Mouse (Mus musculus) limb, embryonic 10.5 days (tissue): Measurements from ENCODE around the gene Arhgef1. TPM values are rescaled to one million over a fixed set of nuclear protein-coding genes. Genes with fewer than 3 reads are reported as not detected.
"Not testable (repeated sequence)": the region's sequence is repeated elsewhere in the genome, so short reads cannot be mapped to it uniquely, and the experiment has no call there.

Experiments
- DNase-seq: peaks from one replicate; pipeline ENCODE4 v3.0.0-alpha.2; 2017; ENCODE audit warnings: low spot score
- H3K27ac ChIP-seq: fragments of 300-500 bp; sonication (generic); 2 replicates; pipeline ENCODE4 v1.5.1; 2016; ENCODE audit warnings: mild to moderate bottlenecking
- H3K27me3 ChIP-seq: fragments of 300-500 bp; sonication (generic); 2 replicates; pipeline ENCODE4 v1.6.1; 2016; ENCODE audit warnings: low read depth, mild to moderate bottlenecking; ENCODE audit not compliant: poor library complexity, severe bottlenecking
- H3K36me3 ChIP-seq: fragments of 300-500 bp; sonication (generic); 2 replicates; pipeline ENCODE4 v1.6.1; 2016; ENCODE audit warnings: mild to moderate bottlenecking, moderate library complexity
- H3K4me1 ChIP-seq: fragments of 300-500 bp; sonication (generic); 2 replicates; pipeline ENCODE4 v1.6.1; 2016
- H3K4me3 ChIP-seq: fragments of 300-500 bp; sonication (generic); 2 replicates; pipeline ENCODE4 v1.5.1; 2016; ENCODE audit warnings: mild to moderate bottlenecking, moderate library complexity
- H3K9me3 ChIP-seq: fragments of 300-500 bp; sonication (generic); replicated peaks from 2 replicates; pipeline ENCODE4 v1.6.1; 2016; ENCODE audit warnings: mild to moderate bottlenecking
- WGBS: fragments of 180-500 bp; shearing (Covaris S2); methylation state at CpG from one replicate; pipeline ENCODE4 v1.1.7; 2016; 5-methylcytosine and 5-hydroxymethylcytosine counted together
- polyA plus RNA-seq: library from polyadenylated mRNA; unstranded; fragments of >200 nt; fragmentation: Nextera tagmentation; extraction: Ambion mirVana; gene quantifications from 2 replicates; pipeline ENCODE4 v1.2.1, GENCODE M21; 2016

Gene Arhgef1
- polyA plus RNA-seq, 1 experiment from 2014 or later = 100 TPM

DNA sequence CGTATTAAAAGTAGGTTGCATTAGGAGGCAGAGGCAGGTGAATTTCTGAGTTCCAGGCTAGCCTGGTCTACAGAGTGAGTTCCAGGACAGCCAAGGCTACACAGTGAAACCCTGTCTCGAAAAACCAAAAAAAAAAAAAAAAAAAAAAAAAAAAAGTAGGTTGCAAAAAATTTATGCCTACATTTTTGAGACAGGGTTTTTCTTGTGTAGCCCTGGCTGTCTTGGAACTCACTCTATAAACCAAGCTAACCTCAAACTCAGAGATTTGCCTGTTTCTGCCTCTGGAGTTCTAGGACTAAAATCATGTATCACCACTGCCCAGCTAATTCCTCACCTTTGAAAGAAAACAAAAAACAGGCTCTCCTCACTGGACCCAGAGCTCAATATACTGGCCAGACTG is 7.0 kb upstream of the Arhgef1 start:
- 93% methylated on average over 2 of the region's 2 CpGs for WGBS
- not testable (repeated sequence) for H3K36me3 ChIP-seq, H3K9me3 ChIP-seq, H3K27me3 ChIP-seq, H3K27ac ChIP-seq, DNase-seq, H3K4me3 ChIP-seq, H3K4me1 ChIP-seq

DNA sequence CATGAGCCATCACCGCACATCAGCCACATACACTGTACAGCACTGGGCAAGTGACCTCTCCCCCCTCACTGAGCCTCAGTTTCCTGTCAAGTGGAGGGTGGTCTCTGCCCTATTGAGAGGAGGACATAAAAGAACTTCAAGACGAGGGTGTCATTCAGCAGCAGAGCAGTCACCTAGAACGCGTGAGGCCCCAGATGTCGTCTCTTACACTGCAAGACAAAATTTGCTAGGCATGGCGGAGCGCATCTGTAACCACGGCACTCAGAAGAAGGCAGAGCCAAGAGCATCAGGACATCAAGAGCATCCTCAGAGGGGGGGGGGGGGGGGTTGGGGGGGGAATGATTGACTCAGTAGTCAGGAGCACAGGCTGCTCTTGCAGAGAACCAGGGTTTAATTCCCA is 6.4 kb upstream of the Arhgef1 start:
- Histone ChIP-seq H3K4me1 (peaks cover 7% of the 10 kb centered on the region; the same call in 1 of the 2 replicates), H3K9me3 (no peaks in the 10 kb centered on the region), H3K4me3 (no peak overlapping the region), H3K27me3 (no peaks in the 10 kb centered on the region), H3K36me3 (peaks cover 2% of the 10 kb centered on the region), H3K27ac (no peak overlapping the region)
- no peak for DNase-seq
- WGBS = 84% methylated on average over 8 of the region's 8 CpGs

DNA sequence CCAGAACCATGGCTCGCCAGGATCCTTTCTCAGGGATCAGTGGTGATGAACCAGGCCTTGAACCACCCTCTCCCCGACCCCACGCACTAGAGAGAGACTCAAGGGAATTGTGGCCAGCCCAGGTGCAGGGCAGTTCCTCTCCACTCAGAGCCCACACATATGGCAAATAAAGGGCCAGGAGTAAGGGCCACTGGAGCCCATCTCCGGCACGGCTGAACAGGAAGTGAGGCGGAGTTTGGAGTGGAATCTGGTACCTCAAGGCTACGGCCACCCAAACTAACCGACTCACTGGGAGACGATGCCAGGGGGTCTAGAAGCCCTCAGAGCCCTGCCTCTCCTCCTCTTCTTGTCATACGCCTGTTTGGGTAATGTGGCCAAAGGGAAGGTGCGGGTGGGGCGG is 5.5 kb upstream of the Arhgef1 start, which contains the start of gene Cd79a:
Gene Cd79a (plus strand): TSS at position 158 of the 400 bp plus-strand sequence.
- no peaks in the 10 kb centered on the region for H3K9me3 ChIP-seq
- H3K27ac ChIP-seq = peak within 1 kb of the TSS; percentile 46
- no peak within 1 kb of the TSS for H3K4me3 ChIP-seq
- DNase-seq = no peak
- H3K27me3 ChIP-seq = no peaks in the 10 kb centered on the region
- H3K4me1 ChIP-seq = peaks cover 13% of the 10 kb centered on the region
- WGBS = 67% methylated on average over 12 of the region's 12 CpGs
- H3K36me3 ChIP-seq = no peaks in the 10 kb centered on the region

GRCm38 (mm10) chr7:24897959-24898358 is 4.8 kb upstream of the Arhgef1 start:
- no peak overlapping the region for H3K4me3 ChIP-seq
- no peaks in the 10 kb centered on the region for H3K36me3 ChIP-seq
- 91% methylated on average over 5 of the region's 5 CpGs for WGBS
- no peak for DNase-seq
- H3K27me3 ChIP-seq = no peaks in the 10 kb centered on the region
- no peak overlapping the region for H3K27ac ChIP-seq
- H3K4me1 ChIP-seq = peaks cover 20% of the 10 kb centered on the region
- H3K9me3 ChIP-seq = no peaks in the 10 kb centered on the region

GRCm38 (mm10) chr7:24901114-24901513 is 1.6 kb upstream of the Arhgef1 start:
- no peak overlapping the region for H3K4me3 ChIP-seq
- H3K9me3 ChIP-seq = no peaks in the 10 kb centered on the region
- peaks cover 43% of the 10 kb centered on the region for H3K4me1 ChIP-seq
- 80% methylated on average over 6 of the region's 6 CpGs for WGBS
- no peaks in the 10 kb centered on the region for H3K27me3 ChIP-seq
- no peak overlapping the region for H3K27ac ChIP-seq
- H3K36me3 ChIP-seq = no peaks in the 10 kb centered on the region
- DNase-seq = no peak

GRCm38 (mm10) chr7:24901842-24902241 is 870 bp upstream of the Arhgef1 start:
- Histone ChIP-seq H3K27me3 (no peaks in the 10 kb centered on the region), H3K27ac (peak overlapping the region; percentile 89), H3K4me3 (peak overlapping the region; percentile 80), H3K4me1 (peaks cover 51% of the 10 kb centered on the region), H3K36me3 (no peaks in the 10 kb centered on the region), H3K9me3 (no peaks in the 10 kb centered on the region)
- WGBS = 71% methylated on average over 1 of the region's 1 CpGs
- no peak for DNase-seq

GRCm38 (mm10) chr7:24902264-24902629 is 465 bp upstream of the Arhgef1 start:
- Histone ChIP-seq H3K36me3 (no peaks in the 10 kb centered on the region), H3K9me3 (no peaks in the 10 kb centered on the region), H3K4me1 (peaks cover 52% of the 10 kb centered on the region), H3K27me3 (no peaks in the 10 kb centered on the region), H3K27ac (peak overlapping the region; percentile 89), H3K4me3 (peak overlapping the region; percentile 80)
- no peak for DNase-seq
- 49% methylated on average over 2 of the region's 2 CpGs for WGBS

- 48% methylated on average over 10 of the region's 10 CpGs for WGBS
- DNase-seq = no peak
- Histone ChIP-seq H3K4me1 (peaks cover 56% of the 10 kb centered on the region), H3K27me3 (no peaks in the 10 kb centered on the region), H3K27ac (0 out of 2 replicates have a peak overlapping the region, but pooled peaks have one; percentile 89), H3K4me3 (peak overlapping the region; percentile 80), H3K9me3 (no peaks in the 10 kb centered on the region), H3K36me3 (peaks cover 4% of the 10 kb centered on the region)
Measured at GRCm38 (mm10) chr7:24903444-24903825, 723 bp downstream of the Arhgef1 start.

GRCm38 (mm10) chr7:24904070-24904483 is 1.4 kb downstream of the Arhgef1 start:
- under 1% methylated on average over 30 of the region's 30 CpGs for WGBS
- peak; percentile 95 for DNase-seq
- Histone ChIP-seq H3K4me1 (peaks cover 56% of the 10 kb centered on the region), H3K27me3 (no peaks in the 10 kb centered on the region), H3K4me3 (peak overlapping the region; percentile 80), H3K36me3 (peaks cover 10% of the 10 kb centered on the region), H3K9me3 (no peaks in the 10 kb centered on the region), H3K27ac (peak overlapping the region; percentile 80)

DNA sequence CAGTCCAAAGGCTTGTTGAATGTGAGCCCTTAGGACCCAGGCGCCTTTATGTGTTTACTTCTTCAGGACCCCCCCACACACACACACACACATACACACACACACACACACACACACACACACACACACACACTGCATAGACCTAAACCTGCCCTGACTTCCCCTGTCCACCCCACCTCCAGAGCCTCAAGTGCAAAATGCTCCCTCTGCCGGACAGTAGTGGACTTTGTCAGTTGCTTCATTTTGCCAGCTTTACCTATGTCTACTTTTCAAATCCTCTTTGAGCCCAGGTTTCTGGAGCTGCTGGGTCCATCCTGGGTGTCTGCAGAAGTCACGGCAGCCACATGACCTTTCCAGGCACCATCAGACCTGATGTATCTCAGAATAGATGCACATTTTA is 2.2 kb downstream of the Arhgef1 start:
- H3K4me3 ChIP-seq = peak overlapping the region; percentile 80
- no peaks in the 10 kb centered on the region for H3K27me3 ChIP-seq
- no peaks in the 10 kb centered on the region for H3K9me3 ChIP-seq
- peak overlapping the region; percentile 80; the same call in 1 of the 2 replicates for H3K27ac ChIP-seq
- 18% methylated on average over 3 of the region's 3 CpGs for WGBS
- peaks cover 56% of the 10 kb centered on the region for H3K4me1 ChIP-seq
- peak; percentile 79 for DNase-seq
- peaks cover 17% of the 10 kb centered on the region for H3K36me3 ChIP-seq

GRCm38 (mm10) chr7:24906551-24906950 is 3.8 kb downstream of the Arhgef1 start:
- no peak for DNase-seq
- Histone ChIP-seq H3K27ac (peak overlapping the region; percentile 80), H3K4me1 (peaks cover 56% of the 10 kb centered on the region), H3K36me3 (peaks cover 26% of the 10 kb centered on the region), H3K4me3 (peak overlapping the region; percentile 35), H3K27me3 (no peaks in the 10 kb centered on the region), H3K9me3 (no peaks in the 10 kb centered on the region)
- 33% methylated on average over 6 of the region's 6 CpGs for WGBS

- no peak for DNase-seq
- Histone ChIP-seq H3K36me3 (peaks cover 33% of the 10 kb centered on the region), H3K4me1 (peaks cover 49% of the 10 kb centered on the region), H3K27me3 (no peaks in the 10 kb centered on the region), H3K4me3 (peak overlapping the region; percentile 35), H3K27ac (peak overlapping the region; percentile 80), H3K9me3 (no peaks in the 10 kb centered on the region)
- 12% methylated on average over 13 of the region's 13 CpGs for WGBS
Measured at GRCm38 (mm10) chr7:24907211-24907748, 4.6 kb downstream of the Arhgef1 start.

GRCm38 (mm10) chr7:24912480-24912879 is 9.8 kb downstream of the Arhgef1 start:
- WGBS = 96% methylated on average over 14 of the region's 14 CpGs
- H3K36me3 ChIP-seq = peaks cover 60% of the 10 kb centered on the region

More at GRCm38 (mm10) chr7:24912480-24912879, 9.8 kb downstream of the Arhgef1 start:
- Histone ChIP-seq H3K27me3 (no peaks in the 10 kb centered on the region), H3K9me3 (no peaks in the 10 kb centered on the region), H3K27ac (no peak overlapping the region), H3K4me3 (no peak overlapping the region), H3K4me1 (peaks cover 5% of the 10 kb centered on the region)
- no peak for DNase-seq
